Mouse (Mus musculus): Measurements from ENCODE around the gene 1700123L14Rik. TPM values are rescaled to one million over a fixed set of nuclear protein-coding genes. Genes with fewer than 3 reads are reported as not detected.

1700123L14Rik gene
- total and polyA plus RNA-seq, 2 experiments from 2014 or later = 0.08 TPM; not detected in 1

DNA sequence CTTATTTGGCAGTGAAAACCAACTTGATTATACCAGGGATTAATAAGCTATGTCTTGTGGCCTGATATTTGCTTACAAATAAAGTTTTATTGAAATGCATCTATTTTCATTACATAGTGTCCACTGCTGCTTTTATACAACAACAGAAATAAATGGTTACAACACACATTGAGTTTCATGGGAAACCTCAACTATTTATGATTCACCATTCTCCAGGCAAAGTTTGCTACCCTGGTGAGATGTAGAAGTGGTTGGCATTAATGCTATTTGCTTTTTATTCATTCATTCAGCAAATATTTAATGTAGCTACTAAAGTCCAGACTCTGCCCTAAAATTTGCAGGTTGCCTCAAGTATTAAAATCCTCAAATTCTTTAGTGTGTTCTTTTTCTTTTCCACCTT is 988 bp upstream of the 1700123L14Rik start:
- no peak overlapping the region for H3K4me3 ChIP-seq (ENCODE audit: low read depth, low read length)
- H3K4me2 ChIP-seq (ENCODE audit: low read depth) = no peak overlapping the region
- no peaks in the 10 kb centered on the region for H3K36me3 ChIP-seq (ENCODE audit: insufficient read depth)
- DNase-seq (no peak), ATAC-seq (no peak)
- TF ChIP-seq CTCF (IDR thresholded peaks at IDR 0.05; ENCODE audit: low read depth) = no peak
- H3K4me1 ChIP-seq (ENCODE audit: insufficient read depth) = no peaks in the 10 kb centered on the region
- H3K9me3 ChIP-seq (ENCODE audit: low read length) = no peaks in the 10 kb centered on the region
- H3K27ac ChIP-seq (ENCODE audit: low read depth, low read length) = no peak overlapping the region
- H3K9ac ChIP-seq = no peak overlapping the region
- H3K27me3 ChIP-seq (ENCODE audit: insufficient read depth, low read length) = no peaks in the 10 kb centered on the region

DNA sequence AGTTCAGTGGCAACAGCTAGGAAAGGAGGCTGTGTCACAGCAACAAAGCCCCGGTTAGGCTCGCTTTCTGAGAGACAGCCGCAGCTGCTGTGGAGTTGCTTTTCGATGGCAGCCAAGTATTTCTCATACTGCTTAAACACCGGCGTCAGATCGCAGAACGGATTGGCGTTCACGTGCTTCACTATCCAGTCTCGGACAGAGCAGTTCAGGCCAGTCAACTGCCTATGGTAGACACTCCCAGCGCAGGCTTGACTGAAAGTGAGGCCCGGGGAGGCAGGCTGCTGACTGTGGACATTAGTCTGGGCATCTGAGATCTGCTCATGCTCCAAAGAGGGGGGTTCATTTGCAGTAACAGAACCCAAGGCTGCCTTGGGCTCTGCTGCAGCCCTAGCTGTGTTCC is 640 bp downstream of the 1700123L14Rik start:
- ATAC-seq = no peak
- WGBS = 79% methylated on average over 13 of the region's 13 CpGs
- TF ChIP-seq CTCF (IDR thresholded peaks at IDR 0.05; ENCODE audit: low read depth) = no peak
- Histone ChIP-seq H3K36me3 (ENCODE audit: insufficient read depth) (no peaks in the 10 kb centered on the region), H3K4me3 (ENCODE audit: low read depth, low read length) (no peak overlapping the region), H3K4me2 (ENCODE audit: low read depth) (no peak overlapping the region), H3K9ac (no peak overlapping the region), H3K27me3 (ENCODE audit: insufficient read depth, low read length) (no peaks in the 10 kb centered on the region), H3K4me1 (ENCODE audit: insufficient read depth) (no peaks in the 10 kb centered on the region), H3K9me3 (ENCODE audit: low read length) (no peaks in the 10 kb centered on the region), H3K27ac (ENCODE audit: low read depth, low read length) (no peak overlapping the region)
- no peak for DNase-seq

DNA sequence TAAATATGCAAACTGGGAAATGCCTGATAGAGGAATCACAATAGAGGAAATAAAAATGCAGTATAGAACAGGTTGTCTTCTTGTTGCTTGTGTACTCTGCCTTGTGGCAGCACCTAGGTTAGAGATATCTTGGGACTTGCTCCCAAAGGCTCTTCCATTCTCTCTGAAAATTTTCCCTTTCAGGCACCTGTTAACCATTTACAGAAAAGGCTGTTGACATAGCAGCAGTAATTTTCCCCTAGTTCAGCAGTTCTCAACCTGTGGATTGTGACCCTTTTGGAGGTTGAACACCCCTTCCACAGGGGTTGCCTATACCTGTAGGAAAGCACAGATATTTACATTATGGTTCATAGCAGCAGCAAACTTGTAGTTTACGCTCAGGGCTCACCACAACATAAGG is 22.7 kb downstream of the 1700123L14Rik start:
- Histone ChIP-seq H3K4me3 (ENCODE audit: low read depth, low read length) (no peak overlapping the region), H3K9me3 (ENCODE audit: low read length) (no peaks in the 10 kb centered on the region), H3K27ac (ENCODE audit: low read depth, low read length) (no peak overlapping the region), H3K36me3 (ENCODE audit: insufficient read depth) (no peaks in the 10 kb centered on the region), H3K9ac (no peak overlapping the region), H3K4me2 (ENCODE audit: low read depth) (no peak overlapping the region), H3K4me1 (ENCODE audit: insufficient read depth) (no peaks in the 10 kb centered on the region), H3K27me3 (ENCODE audit: insufficient read depth, low read length) (no peaks in the 10 kb centered on the region)
- ATAC-seq (no peak), DNase-seq (no peak)
- TF ChIP-seq CTCF (IDR thresholded peaks at IDR 0.05; ENCODE audit: low read depth) = no peak
- WGBS = 95% methylated on average over 1 of the region's 1 CpGs

DNA sequence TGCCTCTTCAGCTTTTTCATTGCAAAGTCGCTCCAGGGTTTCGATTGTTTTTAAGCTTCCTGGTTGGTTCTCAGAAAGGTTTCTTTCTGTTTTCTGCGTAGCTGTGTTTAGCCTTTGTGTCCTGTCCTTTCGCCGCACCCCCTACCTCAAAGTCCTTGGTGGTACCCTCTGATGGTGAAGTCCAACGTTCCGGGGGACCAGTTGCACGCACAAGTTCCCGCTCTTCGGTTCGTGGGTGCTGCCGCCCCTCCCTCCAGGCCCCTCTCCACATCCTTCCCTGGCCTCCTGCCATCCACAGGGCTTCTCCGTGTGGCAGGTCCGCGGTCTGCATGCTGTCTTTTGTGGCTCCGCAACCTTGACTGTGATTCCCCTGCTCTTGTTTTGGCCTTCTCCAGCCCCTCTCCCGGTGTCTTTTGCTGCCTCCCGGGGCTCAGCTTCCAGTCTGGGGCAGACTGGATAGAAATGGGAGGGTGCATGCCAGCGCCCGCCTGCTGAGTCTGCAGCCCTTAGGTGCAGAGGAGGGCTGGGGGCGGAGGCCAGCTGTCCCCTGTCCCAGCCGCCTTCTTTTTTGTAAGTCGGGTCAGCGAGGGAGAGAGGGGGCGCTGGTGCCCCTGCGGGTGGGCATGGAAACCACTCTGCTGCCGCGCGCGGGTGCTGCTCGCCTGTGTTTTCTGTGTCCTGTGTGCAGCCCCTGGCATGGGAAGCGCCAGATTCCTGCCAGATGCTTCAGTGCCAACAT is 49.3 kb downstream of the 1700123L14Rik start:
- peak; percentile 82 for ATAC-seq

DNA sequence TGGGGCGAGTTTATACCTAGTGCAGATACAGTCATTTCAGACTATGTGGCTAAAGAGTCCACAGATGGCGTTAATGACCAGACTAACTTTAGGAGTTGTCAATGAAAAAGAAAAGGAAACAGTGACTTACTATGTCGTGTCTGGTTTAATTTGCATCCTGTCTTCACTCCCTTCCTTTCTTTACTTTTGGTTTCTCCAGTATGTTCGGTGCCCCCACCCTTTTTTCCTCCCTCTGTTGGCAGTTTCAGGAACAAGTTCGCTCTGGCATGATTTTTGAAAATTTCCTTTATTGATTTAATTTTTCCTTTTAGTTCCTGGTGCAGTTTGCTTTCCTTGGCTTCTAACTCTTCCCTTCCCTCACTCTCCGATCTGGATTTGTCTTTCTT is 49.9 kb downstream of the 1700123L14Rik start:
- Histone ChIP-seq H3K9ac (peak overlapping the region; percentile 66), H3K4me3 (ENCODE audit: low read depth, low read length) (peak overlapping the region; percentile 57), H3K27me3 (ENCODE audit: insufficient read depth, low read length) (no peaks in the 10 kb centered on the region), H3K4me2 (ENCODE audit: low read depth) (peak overlapping the region; percentile 96), H3K36me3 (ENCODE audit: insufficient read depth) (no peaks in the 10 kb centered on the region), H3K9me3 (ENCODE audit: low read length) (no peaks in the 10 kb centered on the region), H3K4me1 (ENCODE audit: insufficient read depth) (0 out of 2 replicates have a peak, but pooled peaks cover 3% of the 10 kb centered on the region), H3K27ac (ENCODE audit: low read depth, low read length) (peak overlapping the region; percentile 64; the same call in 1 of the 2 replicates)
- ATAC-seq (no peak), DNase-seq (no peak)
- TF ChIP-seq CTCF (IDR thresholded peaks at IDR 0.05; ENCODE audit: low read depth) = peak; percentile 41
- 7% methylated on average over 6 of the region's 6 CpGs for WGBS

More for the DNA sequence above, 49.3 kb downstream of the 1700123L14Rik start:
- peak; percentile 73 for DNase-seq
- TF ChIP-seq CTCF (IDR thresholded peaks at IDR 0.05; ENCODE audit: low read depth) = peak; percentile 60
- H3K27ac ChIP-seq (ENCODE audit: low read depth, low read length) = peak overlapping the region; percentile 64
- H3K36me3 ChIP-seq (ENCODE audit: insufficient read depth) = no peaks in the 10 kb centered on the region
- H3K4me2 ChIP-seq (ENCODE audit: low read depth) = peak overlapping the region; percentile 96
- under 1% methylated on average over 32 of the region's 32 CpGs for WGBS
- H3K4me1 ChIP-seq (ENCODE audit: insufficient read depth) = 0 out of 2 replicates have a peak, but pooled peaks cover 3% of the 10 kb centered on the region
- no peaks in the 10 kb centered on the region for H3K27me3 ChIP-seq (ENCODE audit: insufficient read depth, low read length)
- peak overlapping the region; percentile 57 for H3K4me3 ChIP-seq (ENCODE audit: low read depth, low read length)
- no peaks in the 10 kb centered on the region for H3K9me3 ChIP-seq (ENCODE audit: low read length)
- peak overlapping the region; percentile 66 for H3K9ac ChIP-seq

Other genes with a start within 250 kb of the 1700123L14Rik start
- 19.8 and 22.3 TPM in 2 replicates for gene Fam19a1, start 53.1 kb downstream of the 1700123L14Rik start, total RNA-seq (2014; rRNA removed)
- 10.5 and 17.1 TPM in 2 replicates for gene Fam19a1, start 53.1 kb downstream of the 1700123L14Rik start, polyA plus RNA-seq (2015; fragmentation: Nextera tagmentation; extraction: Ambion mirVana)